Comparison of ENCODE assay signal across 8 mouse cellular contexts in genomic region chr4:129672878-129673449, GRCm38 (mm10). TPM values are rescaled to one million over a fixed set of nuclear protein-coding genes. Genes with fewer than 3 reads are reported as not detected.
DNase-seq lines count a peak whose midpoint lies in the region; ATAC-seq and TF ChIP-seq lines count a peak whose summit lies in the region.

No protein-coding gene starts in this region.

- TF ChIP-seq POLR2A in spleen, adult 2 months (IDR thresholded peaks at IDR 0.05; ENCODE audit: low read depth, low read length), result no peak

- H3K4me3 ChIP-seq in spleen, adult 2 months (ENCODE audit: extremely low read depth, insufficient read depth, insufficient read length), result peak overlapping the region; percentile 89
- H3K4me3 ChIP-seq in forebrain, embryonic 13.5 days, result peak overlapping the region; percentile 100
- peak overlapping the region; percentile 87 for H3K4me3 ChIP-seq in liver, embryonic 13.5 days (replicated peaks)
- peak overlapping the region; percentile 97 for H3K4me3 ChIP-seq in stomach, postnatal 0 days (ENCODE audit: low read depth, low read length)

- peak overlapping the region; percentile 58 for H3K27ac ChIP-seq in spleen, adult 2 months (ENCODE audit: insufficient read depth, low read length)
- H3K27ac ChIP-seq in forebrain, embryonic 13.5 days, result peak overlapping the region; percentile 88; the same call in 1 of the 2 replicates
- peak overlapping the region; percentile 90; the same call in 1 of the 2 replicates for H3K27ac ChIP-seq in liver, embryonic 13.5 days
- H3K27ac ChIP-seq in stomach, postnatal 0 days (replicated peaks), result peak overlapping the region; percentile 97

- TF ChIP-seq EP300 in stomach, postnatal 0 days (optimal IDR thresholded peaks at IDR 0.05), result no peak

- TF ChIP-seq CTCF in spleen, adult 2 months (IDR thresholded peaks at IDR 0.05; ENCODE audit: extremely low read depth, insufficient read depth, insufficient read length, insufficient replicate concordance), result no peak
- TF ChIP-seq CTCF in stomach, postnatal 0 days (IDR thresholded peaks at IDR 0.05; ENCODE audit: low read depth), result no peak; the same call in 1 of the 2 replicates

- no peaks in the 10 kb centered on the region for H3K9me3 ChIP-seq in forebrain, embryonic 13.5 days (replicated peaks)
- no peaks in the 10 kb centered on the region for H3K9me3 ChIP-seq in liver, embryonic 13.5 days (replicated peaks)
- no peaks in the 10 kb centered on the region for H3K9me3 ChIP-seq in stomach, postnatal 0 days (ENCODE audit: control insufficient read depth, low read length)

- H3K9ac ChIP-seq in forebrain, embryonic 13.5 days, result peak overlapping the region; percentile 96
- H3K9ac ChIP-seq in liver, embryonic 13.5 days, result peak overlapping the region; percentile 96
- peak overlapping the region; percentile 97 for H3K9ac ChIP-seq in stomach, postnatal 0 days (ENCODE audit: low read length)

- H3K36me3 ChIP-seq in spleen, adult 2 months (ENCODE audit: control insufficient read depth, insufficient read depth, low read length), result peaks cover 6% of the 10 kb centered on the region
- H3K36me3 ChIP-seq in forebrain, embryonic 13.5 days (ENCODE audit: poor library complexity, severe bottlenecking), result peaks cover 31% of the 10 kb centered on the region
- peaks cover 22% of the 10 kb centered on the region for H3K36me3 ChIP-seq in liver, embryonic 13.5 days
- H3K36me3 ChIP-seq in stomach, postnatal 0 days (ENCODE audit: control insufficient read depth, insufficient read depth, low read length), result peaks cover 3% of the 10 kb centered on the region; the same call in 1 of the 2 replicates

- peaks cover 3% of the 10 kb centered on the region; the same call in 1 of the 2 replicates for H3K4me1 ChIP-seq in spleen, adult 2 months (ENCODE audit: control insufficient read depth, insufficient read depth, insufficient read length)
- H3K4me1 ChIP-seq in forebrain, embryonic 13.5 days, result peaks cover 23% of the 10 kb centered on the region
- peaks cover 37% of the 10 kb centered on the region for H3K4me1 ChIP-seq in liver, embryonic 13.5 days (replicated peaks)
- H3K4me1 ChIP-seq in stomach, postnatal 0 days (replicated peaks; ENCODE audit: control insufficient read depth, insufficient read depth), result peaks cover 3% of the 10 kb centered on the region

- no peak for ATAC-seq in forebrain, embryonic 13.5 days
- ATAC-seq in liver, embryonic 13.5 days (ENCODE audit: low read depth), result peak; percentile 43
- ATAC-seq in stomach, postnatal 0 days (ENCODE audit: low FRiP score, low TSS enrichment), result no peak

- peak overlapping the region; percentile 98 for H3K4me2 ChIP-seq in forebrain, embryonic 13.5 days
- peak overlapping the region; percentile 84 for H3K4me2 ChIP-seq in liver, embryonic 13.5 days
- peak overlapping the region; percentile 82 for H3K4me2 ChIP-seq in stomach, postnatal 0 days (replicated peaks; ENCODE audit: low read depth)

- no peaks in the 10 kb centered on the region for H3K27me3 ChIP-seq in spleen, adult 2 months (ENCODE audit: control insufficient read depth, insufficient read depth, low read length)
- no peaks in the 10 kb centered on the region for H3K27me3 ChIP-seq in forebrain, embryonic 13.5 days
- H3K27me3 ChIP-seq in liver, embryonic 13.5 days, result no peaks in the 10 kb centered on the region
- no peaks in the 10 kb centered on the region for H3K27me3 ChIP-seq in stomach, postnatal 0 days (ENCODE audit: control insufficient read depth, insufficient read depth, low read length)

- WGBS in spleen, adult 2 months, result 4% methylated on average over 10 of the region's 10 CpGs
- 11% methylated on average over 10 of the region's 10 CpGs for WGBS in forebrain, embryonic 13.5 days
- 2% methylated on average over 10 of the region's 10 CpGs for WGBS in liver, embryonic 13.5 days (ENCODE audit: insufficient replicate concordance)
- 1% methylated on average over 10 of the region's 10 CpGs for WGBS in stomach, postnatal 0 days

- DNase-seq in spleen, adult 2 months (ENCODE audit: low read depth in 1 of 2, low spot score in 2 of 2), result no peak
- no peak for DNase-seq in spleen, postnatal 4 days (ENCODE audit: low spot score in 2 of 2)
- no peak for DNase-seq in liver, embryonic 13.5 days
- DNase-seq in stomach, postnatal 0 days (ENCODE audit: low spot score), result no peak
- DNase-seq in adrenal gland, postnatal 25 days, result no peak
- no peak for DNase-seq in adrenal gland, postnatal 4 days (ENCODE audit: low spot score in 2 of 2)
- DNase-seq in thymus, postnatal 10 days (ENCODE audit: low spot score in 2 of 2), result no peak

RNA-seq across cellular contexts. Expression of gene Kpna6, which starts 0.4 kb away (rescaled TPM):
- polyA plus RNA-seq in spleen, adult 2 months (2012; rRNA removed), result 11.9 and 13.2 TPM in 2 replicates
- 14.4 and 15.8 TPM in 2 replicates for polyA plus RNA-seq in forebrain, embryonic 13.5 days (2015; fragmentation: Nextera tagmentation; extraction: Ambion mirVana)
- 7.2 and 9.0 TPM in 2 replicates for polyA plus RNA-seq in liver, embryonic 13.5 days (2015; fragmentation: Nextera tagmentation; extraction: Ambion mirVana)
- polyA plus RNA-seq in stomach, postnatal 0 days (2015; fragmentation: Nextera tagmentation; extraction: Ambion mirVana), result 5.7 and 6.8 TPM in 2 replicates
- total RNA-seq in adrenal gland, postnatal 25 days (2021), result 80.1 and 95.8 TPM in 2 replicates
- total RNA-seq in adrenal gland, postnatal 4 days (2021), result 10 to 100 TPM; 79.1 TPM

RNA-seq across cellular contexts. Expression of gene Tmem39b, which starts 23.7 kb away (rescaled TPM):
- polyA plus RNA-seq in spleen, adult 2 months (2012; rRNA removed), result 28.4 and 33.9 TPM in 2 replicates
- 15.5 and 21.1 TPM in 2 replicates for polyA plus RNA-seq in forebrain, embryonic 13.5 days (2015; fragmentation: Nextera tagmentation; extraction: Ambion mirVana)
- polyA plus RNA-seq in liver, embryonic 13.5 days (2015; fragmentation: Nextera tagmentation; extraction: Ambion mirVana), result 4.0 and 4.4 TPM in 2 replicates
- 4.5 and 5.4 TPM in 2 replicates for polyA plus RNA-seq in stomach, postnatal 0 days (2015; fragmentation: Nextera tagmentation; extraction: Ambion mirVana)
- 10.1 and 14.8 TPM in 2 replicates for total RNA-seq in adrenal gland, postnatal 25 days (2021)
- total RNA-seq in adrenal gland, postnatal 4 days (2021), result 10 to 100 TPM; 15.9 to 19.4 TPM

RNA-seq across cellular contexts. Expression of gene Txlna, which starts 32.1 kb away (rescaled TPM):
- 20.1 and 25.1 TPM in 2 replicates for polyA plus RNA-seq in spleen, adult 2 months (2012; rRNA removed)
- polyA plus RNA-seq in forebrain, embryonic 13.5 days (2015; fragmentation: Nextera tagmentation; extraction: Ambion mirVana), result 75.9 and 79.8 TPM in 2 replicates
- 30.7 and 35.1 TPM in 2 replicates for polyA plus RNA-seq in liver, embryonic 13.5 days (2015; fragmentation: Nextera tagmentation; extraction: Ambion mirVana)
- polyA plus RNA-seq in stomach, postnatal 0 days (2015; fragmentation: Nextera tagmentation; extraction: Ambion mirVana), result 23.5 and 23.6 TPM in 2 replicates
- total RNA-seq in adrenal gland, postnatal 25 days (2021), result 64.1 and 76.6 TPM in 2 replicates
- 10 to 100 TPM; 73.6 to 79.8 TPM for total RNA-seq in adrenal gland, postnatal 4 days (2021)

RNA-seq across cellular contexts. Expression of gene Ccdc28b, which starts 49.2 kb away (rescaled TPM):
- polyA plus RNA-seq in spleen, adult 2 months (2012; rRNA removed), result 16.3 and 19.7 TPM in 2 replicates
- 97.7 and 104 TPM in 2 replicates for polyA plus RNA-seq in forebrain, embryonic 13.5 days (2015; fragmentation: Nextera tagmentation; extraction: Ambion mirVana)
- polyA plus RNA-seq in liver, embryonic 13.5 days (2015; fragmentation: Nextera tagmentation; extraction: Ambion mirVana), result 13.9 and 14.8 TPM in 2 replicates
- polyA plus RNA-seq in stomach, postnatal 0 days (2015; fragmentation: Nextera tagmentation; extraction: Ambion mirVana), result 34.2 and 40.2 TPM in 2 replicates
- 41.2 and 52.2 TPM in 2 replicates for total RNA-seq in adrenal gland, postnatal 25 days (2021)
- total RNA-seq in adrenal gland, postnatal 4 days (2021), result 10 to 100 TPM; 61.5 to 62.6 TPM

RNA-seq across cellular contexts. Expression of gene Iqcc, which starts 54.1 kb away (rescaled TPM):
- polyA plus RNA-seq in spleen, adult 2 months (2012; rRNA removed), result 28.3 and 31.3 TPM in 2 replicates
- 30.1 and 31.5 TPM in 2 replicates for polyA plus RNA-seq in forebrain, embryonic 13.5 days (2015; fragmentation: Nextera tagmentation; extraction: Ambion mirVana)
- polyA plus RNA-seq in liver, embryonic 13.5 days (2015; fragmentation: Nextera tagmentation; extraction: Ambion mirVana), result 11.0 TPM in 2 replicates
- polyA plus RNA-seq in stomach, postnatal 0 days (2015; fragmentation: Nextera tagmentation; extraction: Ambion mirVana), result 15.8 and 16.1 TPM in 2 replicates
- total RNA-seq in adrenal gland, postnatal 25 days (2021), result 39.3 and 45.6 TPM in 2 replicates
- total RNA-seq in adrenal gland, postnatal 4 days (2021), result 10 to 100 TPM; 26.6 to 31.2 TPM
